In the genomic region with DNA sequence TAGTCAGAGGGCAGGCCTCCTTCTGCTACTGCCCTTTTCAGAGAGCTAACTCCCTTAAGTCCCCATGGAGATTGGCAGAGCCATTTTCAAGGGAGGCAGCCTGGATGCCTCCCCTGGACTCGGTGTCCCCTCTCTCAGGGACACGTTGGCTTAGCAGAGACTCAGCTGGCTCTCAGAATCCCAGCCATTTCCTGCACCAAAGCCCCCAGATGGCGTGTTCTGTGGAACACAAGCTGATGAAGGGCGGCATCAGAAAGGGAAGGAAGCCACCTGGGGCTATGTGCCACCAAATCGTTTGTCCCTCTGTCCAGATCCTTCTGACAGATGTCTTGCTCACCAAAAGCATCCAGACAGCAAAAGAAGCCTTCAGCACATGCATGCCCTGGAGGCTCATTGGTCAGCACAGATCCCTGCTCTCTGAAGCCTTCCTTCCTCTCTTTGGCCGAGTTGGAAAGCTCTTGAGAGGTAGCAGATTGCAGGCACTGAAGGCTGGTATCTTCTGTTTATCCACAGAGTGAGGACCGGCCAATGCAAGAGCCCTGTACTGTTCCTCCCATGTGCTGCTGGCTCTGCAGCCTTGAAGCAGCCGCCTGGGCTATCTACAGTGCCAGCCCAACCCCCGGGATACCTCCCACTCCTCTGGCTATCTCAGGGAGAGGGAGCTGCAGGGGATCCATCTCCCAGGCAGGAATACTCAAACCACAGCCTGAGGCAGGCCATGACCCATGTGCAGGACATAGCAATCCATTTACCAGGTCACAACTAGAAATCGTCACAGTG, we compare ENCODE assay signal across 15 mouse cellular contexts.
DNase-seq lines count a peak whose midpoint lies in the region; ATAC-seq lines count a peak whose summit lies in the region.
"Had no signal": no experiment of that assay in that cellular context is flagged by ENCODE, and none has a peak within 500 bp of the region (broad histone marks: within the 10 kb centered on the region; RNA-seq: fewer than 3 reads in every experiment).

No protein-coding gene starts in this region.

- peaks cover 9% of the 10 kb centered on the region for H3K4me1 ChIP-seq in heart, embryonic 12.5 days (replicated peaks)
- no peaks in the 10 kb centered on the region for H3K4me1 ChIP-seq in midbrain, embryonic 10.5 days
- H3K4me1 ChIP-seq in midbrain, embryonic 15.5 days = no peaks in the 10 kb centered on the region
- H3K4me1 ChIP-seq: forebrain, embryonic 13.5 days had no signal

- WGBS in heart, embryonic 12.5 days = 32% methylated on average over 10 of the region's 10 CpGs
- WGBS in midbrain, embryonic 10.5 days = 73% methylated on average over 10 of the region's 10 CpGs
- 61% methylated on average over 10 of the region's 10 CpGs for WGBS in midbrain, embryonic 15.5 days

- H3K27ac ChIP-seq in heart, embryonic 12.5 days (ENCODE audit: poor library complexity, severe bottlenecking) = no peak overlapping the region
- peak overlapping the region; percentile 57; the same call in 1 of the 2 replicates for H3K27ac ChIP-seq in midbrain, embryonic 10.5 days (replicated peaks)
- no peak overlapping the region for H3K27ac ChIP-seq in midbrain, embryonic 15.5 days
- H3K27ac ChIP-seq: embryonic facial prominence, embryonic 10.5 days; forebrain, embryonic 13.5 days had no signal

- no peak overlapping the region for H3K9ac ChIP-seq in heart, embryonic 12.5 days
- no peak overlapping the region for H3K9ac ChIP-seq in midbrain, embryonic 15.5 days
- H3K9ac ChIP-seq: forebrain, embryonic 13.5 days; liver, postnatal 0 days had no signal

- no peak overlapping the region for H3K4me2 ChIP-seq in heart, embryonic 12.5 days
- H3K4me2 ChIP-seq in midbrain, embryonic 15.5 days = no peak overlapping the region
- H3K4me2 ChIP-seq: forebrain, embryonic 13.5 days had no signal

- 0 out of 2 replicates have a peak, but pooled peaks have one; percentile 33 for ATAC-seq in heart, embryonic 12.5 days (ENCODE audit: insufficient number of reproducible peaks, low FRiP score)
- no peak for ATAC-seq in midbrain, embryonic 15.5 days (replicated peaks)
- ATAC-seq: forebrain, embryonic 13.5 days; liver, postnatal 0 days; Patski had no signal

- no peak overlapping the region for H3K4me3 ChIP-seq in heart, embryonic 12.5 days
- no peak overlapping the region for H3K4me3 ChIP-seq in midbrain, embryonic 10.5 days
- H3K4me3 ChIP-seq in midbrain, embryonic 15.5 days = no peak overlapping the region
- H3K4me3 ChIP-seq: embryonic facial prominence, embryonic 10.5 days; forebrain, embryonic 13.5 days had no signal

- H3K36me3 ChIP-seq in heart, embryonic 12.5 days = no peaks in the 10 kb centered on the region
- no peaks in the 10 kb centered on the region for H3K36me3 ChIP-seq in midbrain, embryonic 10.5 days
- no peaks in the 10 kb centered on the region for H3K36me3 ChIP-seq in midbrain, embryonic 15.5 days (replicated peaks)
- H3K36me3 ChIP-seq: embryonic facial prominence, embryonic 10.5 days had no signal

- H3K27me3 ChIP-seq in heart, embryonic 12.5 days (replicated peaks) = 0 out of 2 replicates have a peak, but pooled peaks cover 6% of the 10 kb centered on the region
- H3K27me3 ChIP-seq in midbrain, embryonic 10.5 days (ENCODE audit: low read depth, poor library complexity, severe bottlenecking) = no peaks in the 10 kb centered on the region
- H3K27me3 ChIP-seq in midbrain, embryonic 15.5 days (replicated peaks) = no peaks in the 10 kb centered on the region
- H3K27me3 ChIP-seq: forebrain, embryonic 13.5 days had no signal

- H3K9me3 ChIP-seq in heart, embryonic 12.5 days (replicated peaks) = no peaks in the 10 kb centered on the region
- H3K9me3 ChIP-seq in midbrain, embryonic 10.5 days (replicated peaks) = no peaks in the 10 kb centered on the region
- H3K9me3 ChIP-seq in midbrain, embryonic 15.5 days = no peaks in the 10 kb centered on the region
- H3K9me3 ChIP-seq: embryonic facial prominence, embryonic 10.5 days; forebrain, embryonic 13.5 days had no signal

- DNase-seq in heart, adult 9 months (ENCODE audit: low spot score in 2 of 2) = no peak
- no peak for DNase-seq in midbrain, embryonic 10.5 days (ENCODE audit: low spot score)
- DNase-seq in layer of hippocampus, adult 18-20 months (ENCODE audit: low spot score in 2 of 2) = peak; percentile 32 to 57
- DNase-seq in layer of hippocampus, adult 9-11 months = peak; percentile 72
- no peak for DNase-seq in adrenal gland, adult (ENCODE audit: inconsistent age in 2 of 2, low spot score in 1 of 2)
- DNase-seq: cerebellum, postnatal 36 days; kidney, adult 8-10 months; kidney, postnatal 25 days; liver, postnatal 0 days; lung, postnatal 14 days had no signal

Comparison
In these comparisons a context has a peak if more than half of its experiments do, and no peak if none do; other contexts are left out.
1. DNase-seq: peak in layer of hippocampus, adult 18-20 months (2 of 2) and layer of hippocampus, adult 9-11 months (single experiment); none in heart, adult 9 months (0 of 2), midbrain, embryonic 10.5 days (single experiment) and adrenal gland, adult (0 of 2).